Mouse (Mus musculus) cerebellum, adult 9-10 months (tissue): ENCODE data around the gene Camk2b.
"Not testable (repeated sequence)": the region's sequence is repeated elsewhere in the genome, so short reads cannot be mapped to it uniquely, and the experiment has no call there.

Experiments used
- DNase-seq: peaks from one replicate; pipeline ENCODE4 v3.0.0; 2022

Camk2b gene

DNA sequence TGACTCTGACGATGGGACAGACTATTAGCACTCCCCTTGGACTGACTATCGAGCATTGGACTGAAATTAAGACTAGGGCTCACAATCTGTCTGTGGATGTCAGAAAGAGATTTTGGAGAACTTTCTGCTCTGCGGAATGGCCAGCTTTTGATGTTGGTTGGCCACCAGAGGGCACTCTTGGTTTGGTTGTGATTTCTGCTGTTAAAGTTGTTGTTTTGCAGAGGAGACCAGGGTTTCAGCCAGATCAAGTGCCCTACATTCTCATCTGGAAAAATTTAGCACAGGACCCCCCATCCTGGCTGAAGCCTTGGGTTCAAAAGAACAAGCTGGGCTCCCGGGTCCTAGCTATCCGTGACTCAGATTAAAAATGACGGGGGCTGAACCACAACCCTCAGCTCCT lies 134.2 kb downstream of the Camk2b start:
- DNase-seq, result not testable (repeated sequence)

GRCm38 (mm10) chr11:5930578-5930977 lies 135.6 kb downstream of the Camk2b start:
- no peak for DNase-seq

- no peak for DNase-seq
Observed at GRCm38 (mm10) chr11:5926696-5927220, 139.4 kb downstream of the Camk2b start.

DNA sequence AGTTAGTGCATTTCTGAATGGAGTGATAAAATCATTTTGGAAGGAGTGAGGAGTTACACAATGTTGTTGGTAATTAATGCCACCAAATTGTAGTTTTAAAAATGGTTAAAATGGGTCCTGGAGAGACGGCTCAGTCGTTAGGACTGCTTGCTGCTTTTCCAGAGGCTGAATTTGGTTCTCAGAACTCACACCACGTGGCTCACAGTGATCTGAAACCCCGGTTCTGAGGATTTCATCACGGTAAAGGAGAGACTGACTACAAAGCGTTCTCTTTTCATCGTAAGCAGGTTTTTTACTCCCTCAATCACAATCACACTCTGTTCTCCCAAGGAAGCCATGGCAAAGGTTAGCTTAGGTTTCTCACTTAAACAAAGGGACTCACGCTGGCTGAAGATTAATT lies 141.5 kb downstream of the Camk2b start:
- no peak for DNase-seq

GRCm38 (mm10) chr11:5920323-5920960 lies 145.7 kb downstream of the Camk2b start:
- no peak for DNase-seq
